Mouse (Mus musculus): ENCODE measurements at regions not wholly inside any gene's neighbourhood (a gene's known extent, or its start where the extent isn't known, plus 50 kb on each side); places are given as distances from the start of the nearest gene placed in this dataset.

GRCm38 (mm10) chr4:33552856-33553255 lies 242.7 kb downstream of the Rngtt start:
- peak; percentile 40 to 42 for DNase-seq

- DNase-seq = peak; percentile 37 to 41
Observed at GRCm38 (mm10) chr4:33554606-33555005, 244.5 kb downstream of the Rngtt start.

- DNase-seq = peak; percentile 68 to 69
Observed at GRCm38 (mm10) chr4:33555231-33555933, 245.3 kb downstream of the Rngtt start.

GRCm38 (mm10) chr4:33555966-33556365 lies 245.9 kb downstream of the Rngtt start:
- no peak for DNase-seq

- no peak for DNase-seq
Observed at GRCm38 (mm10) chr4:33556661-33557540, 246.8 kb downstream of the Rngtt start.

- no peak for DNase-seq
Observed at GRCm38 (mm10) chr4:33570274-33570673, 260.2 kb downstream of the Rngtt start.

- no peak for DNase-seq
Observed at GRCm38 (mm10) chr4:33571351-33571750, 261.2 kb downstream of the Rngtt start.

- DNase-seq = no peak
Observed at GRCm38 (mm10) chr4:33577631-33578030, 267.5 kb downstream of the Rngtt start.

GRCm38 (mm10) chr4:33580491-33580890 lies 270.4 kb downstream of the Rngtt start:
- no peak for DNase-seq

GRCm38 (mm10) chr4:33581180-33581591 lies 271.1 kb downstream of the Rngtt start:
- DNase-seq = no peak

GRCm38 (mm10) chr4:33581766-33582525 lies 271.8 kb downstream of the Rngtt start:
- DNase-seq = no peak

- DNase-seq = no peak
Observed at GRCm38 (mm10) chr4:33582986-33583720, 273.0 kb downstream of the Rngtt start.

GRCm38 (mm10) chr4:33583979-33584907 lies 274.1 kb downstream of the Rngtt start:
- no peak for DNase-seq

- no peak for DNase-seq
Observed at GRCm38 (mm10) chr4:33585821-33586220, 275.7 kb downstream of the Rngtt start.

GRCm38 (mm10) chr4:33586290-33586614 lies 276.1 kb downstream of the Rngtt start:
- DNase-seq = no peak

GRCm38 (mm10) chr4:33586615-33587451 lies 276.7 kb downstream of the Rngtt start:
- peak; percentile 26 to 27 for DNase-seq

- peak; percentile 50 to 60 for DNase-seq
Observed at GRCm38 (mm10) chr4:33587666-33588065, 277.6 kb downstream of the Rngtt start.

GRCm38 (mm10) chr4:33588127-33588526 lies 278.0 kb downstream of the Rngtt start:
- no peak for DNase-seq

- peak; percentile 41 to 42 for DNase-seq
Observed at GRCm38 (mm10) chr4:33589207-33589606, 279.1 kb downstream of the Rngtt start.

GRCm38 (mm10) chr4:33594997-33595657 lies 285.0 kb downstream of the Rngtt start:
- no peak for DNase-seq

Data from cerebellum, adult 18-20 months (tissue).